7 mouse cellular contexts compared by ENCODE assay signal in genomic region chr3:51408561-51409183, GRCm38 (mm10). TPM values are rescaled to one million over a fixed set of nuclear protein-coding genes. Genes with fewer than 3 reads are reported as not detected.
DNase-seq lines count a peak whose midpoint lies in the region; ATAC-seq and TF ChIP-seq lines count a peak whose summit lies in the region.

TSS of gene Ndufc1 (minus strand) at chr3:51408988.

- no peaks in the 10 kb centered on the region for H3K27me3 ChIP-seq in intestine, postnatal 0 days (replicated peaks; ENCODE audit: control insufficient read depth, insufficient read depth, low read length)
- H3K27me3 ChIP-seq in midbrain, embryonic 12.5 days, result no peaks in the 10 kb centered on the region
- H3K27me3 ChIP-seq in small intestine, adult 2 months (ENCODE audit: control insufficient read depth, insufficient read depth, low read length), result no peaks in the 10 kb centered on the region

- intact Hi-C loops in left cerebral cortex, postnatal 4 days (cut with DNase I), result no loop called here

- H3K36me3 ChIP-seq in intestine, postnatal 0 days (ENCODE audit: control insufficient read depth, insufficient read depth), result peaks cover 20% of the 10 kb centered on the region
- peaks cover 23% of the 10 kb centered on the region for H3K36me3 ChIP-seq in midbrain, embryonic 12.5 days
- peaks cover 17% of the 10 kb centered on the region for H3K36me3 ChIP-seq in small intestine, adult 2 months (ENCODE audit: control insufficient read depth, insufficient read depth, low read length)

- peak; percentile 92 for DNase-seq in adrenal gland, adult 8-10 months
- peak; percentile 99 for DNase-seq in embryo, embryonic 9.5 days (ENCODE audit: extremely low spot score)
- DNase-seq in gonadal fat pad, adult 2 months (ENCODE audit: low read depth), result no peak
- peak; percentile 98 for DNase-seq in left cerebral cortex, postnatal 4 days

- peak within 1 kb of the TSS; percentile 89 for H3K27ac ChIP-seq in intestine, postnatal 0 days (ENCODE audit: low read depth, low read length)
- H3K27ac ChIP-seq in midbrain, embryonic 12.5 days (replicated peaks), result peak within 1 kb of the TSS; percentile 96
- H3K27ac ChIP-seq in small intestine, adult 2 months (ENCODE audit: insufficient read depth, low read depth, low read length), result peak within 1 kb of the TSS; percentile 65

- WGBS in intestine, postnatal 0 days, result under 1% methylated on average over 40 of the region's 40 CpGs
- under 1% methylated on average over 40 of the region's 40 CpGs for WGBS in midbrain, embryonic 12.5 days
- under 1% methylated on average over 40 of the region's 40 CpGs for WGBS in small intestine, adult 2 months

- peak within 1 kb of the TSS; percentile 98 for H3K4me3 ChIP-seq in intestine, postnatal 0 days (ENCODE audit: low read depth, low read length)
- H3K4me3 ChIP-seq in midbrain, embryonic 12.5 days, result peak within 1 kb of the TSS; percentile 85
- H3K4me3 ChIP-seq in small intestine, adult 2 months (ENCODE audit: low read depth, low read length), result peak within 1 kb of the TSS; percentile 94

- H3K4me2 ChIP-seq in intestine, postnatal 0 days (replicated peaks; ENCODE audit: low read depth), result peak within 1 kb of the TSS; percentile 80
- H3K4me2 ChIP-seq in midbrain, embryonic 12.5 days (replicated peaks), result peak within 1 kb of the TSS; percentile 69

- H3K4me1 ChIP-seq in intestine, postnatal 0 days (replicated peaks; ENCODE audit: control insufficient read depth, insufficient read depth, low read length), result no peaks in the 10 kb centered on the region; the same call in 1 of the 2 replicates
- peaks cover 8% of the 10 kb centered on the region for H3K4me1 ChIP-seq in midbrain, embryonic 12.5 days
- H3K4me1 ChIP-seq in small intestine, adult 2 months (ENCODE audit: control insufficient read depth, insufficient read depth, insufficient read length, low read length), result no peaks in the 10 kb centered on the region

- peak; percentile 100 for TF ChIP-seq CTCF in intestine, postnatal 0 days (IDR thresholded peaks at IDR 0.05; ENCODE audit: low read depth)
- TF ChIP-seq CTCF in small intestine, adult 2 months (IDR thresholded peaks at IDR 0.05; ENCODE audit: extremely low read depth, insufficient read length, insufficient replicate concordance, low read depth, low read length), result peak; percentile 98

- TF ChIP-seq POLR2A in small intestine, adult 2 months (IDR thresholded peaks at IDR 0.05; ENCODE audit: low read depth, low read length), result peak; percentile 87

- ATAC-seq in intestine, postnatal 0 days, result peak; percentile 81
- peak; percentile 92 for ATAC-seq in midbrain, embryonic 12.5 days (ENCODE audit: low FRiP score, low read depth)

- H3K9me3 ChIP-seq in intestine, postnatal 0 days (ENCODE audit: control insufficient read depth), result no peaks in the 10 kb centered on the region
- no peaks in the 10 kb centered on the region for H3K9me3 ChIP-seq in midbrain, embryonic 12.5 days

- peak within 1 kb of the TSS; percentile 87 for H3K9ac ChIP-seq in intestine, postnatal 0 days (ENCODE audit: low read depth, low read length)
- H3K9ac ChIP-seq in midbrain, embryonic 12.5 days (replicated peaks), result peak within 1 kb of the TSS; percentile 89

RNA-seq across cellular contexts. Expression of gene Ndufc1, which starts in this region (rescaled TPM):
- total RNA-seq in adrenal gland, adult 8-10 months (2022), result 100 to 1,000 TPM; 425 to 852 (median 611) TPM
- 75.2 and 75.9 TPM in 2 replicates for polyA plus RNA-seq in gonadal fat pad, adult 2 months (2012; rRNA removed)
- polyA plus RNA-seq in intestine, postnatal 0 days (2015; fragmentation: Nextera tagmentation; extraction: Ambion mirVana), result 1,384 and 1,395 TPM in 2 replicates
- 100 to 1,000 TPM; 211 to 236 TPM for total RNA-seq in left cerebral cortex, postnatal 4 days (2021)
- polyA plus RNA-seq in midbrain, embryonic 12.5 days (2016; fragmentation: Nextera tagmentation; extraction: Ambion mirVana), result 707 and 785 TPM in 2 replicates
- polyA plus RNA-seq in small intestine, adult 2 months (2012; rRNA removed), result 81.3 and 208 TPM in 2 replicates
